Mouse (Mus musculus) lung, embryonic 14.5 days (tissue): Measurements from ENCODE around the gene Nmur1. TPM values are rescaled to one million over a fixed set of nuclear protein-coding genes. Genes with fewer than 3 reads are reported as not detected.

Source experiments
- ATAC-seq: fragments of 200-750 bp; cut with Nextera tagmentation; 2 replicates; pipeline ENCODE4 v1.8.0; 2017; ENCODE audit warnings: mild to moderate bottlenecking, moderate TSS enrichment, moderate library complexity; ENCODE audit not compliant: insufficient read depth
- DNase-seq: peaks from one replicate; pipeline ENCODE4 v3.0.0-alpha.2; 2015
- H3K27ac ChIP-seq: fragments of 300-500 bp; sonication (generic); 2 replicates; pipeline ENCODE4 v1.5.1; 2014; ENCODE audit warnings: low read depth, mild to moderate bottlenecking, moderate library complexity
- H3K27me3 ChIP-seq: fragments of 300-500 bp; sonication (generic); 2 replicates; pipeline ENCODE4 v1.6.1; 2014; ENCODE audit warnings: low read length, control low read depth; ENCODE audit not compliant: insufficient read depth
- H3K36me3 ChIP-seq: fragments of 300-500 bp; sonication (generic); 2 replicates; pipeline ENCODE4 v1.6.1; 2014; ENCODE audit warnings: control low read depth; ENCODE audit not compliant: insufficient read depth
- H3K4me1 ChIP-seq: fragments of 300-500 bp; sonication (generic); 2 replicates; pipeline ENCODE4 v1.6.1; 2014; ENCODE audit warnings: antibody characterized with exemption, control low read depth; ENCODE audit not compliant: insufficient read depth
- H3K4me2 ChIP-seq: fragments of 300-500 bp; sonication (generic); 2 replicates; pipeline ENCODE4 v1.6.1; 2014; ENCODE audit warnings: mild to moderate bottlenecking
- H3K4me3 ChIP-seq: fragments of 300-500 bp; sonication (generic); 2 replicates; pipeline ENCODE4 v1.5.1; 2014; ENCODE audit warnings: low read depth, low read length
- H3K9ac ChIP-seq: fragments of 300-500 bp; sonication (generic); 2 replicates; pipeline ENCODE4 v1.6.1; 2014
- H3K9me3 ChIP-seq: fragments of 300-500 bp; sonication (generic); 2 replicates; pipeline ENCODE4 v1.6.1; 2016; ENCODE audit warnings: low read depth, low read length, control low read depth
- CTCF ChIP-seq: IDR thresholded peaks from 2 replicates; pipeline ENCODE4 v1.5.1; 2016; ENCODE audit warnings: antibody characterized with exemption, low read depth
- WGBS: fragments of 180-500 bp; shearing (Covaris S2); extraction: QIAGEN DNeasy Blood & Tissue Kit; methylation state at CpG from one replicate; pipeline ENCODE4 v1.1.7; 2014; 5-methylcytosine and 5-hydroxymethylcytosine counted together
- polyA plus RNA-seq: library from polyadenylated mRNA; unstranded; fragments of >200 nt; fragmentation: Nextera tagmentation; extraction: Ambion mirVana; gene quantifications from 2 replicates; pipeline ENCODE4 v1.2.1, GENCODE M21; 2014

Gene Nmur1
- polyA plus RNA-seq, 1 experiment from 2014 or later: not detected

- Histone ChIP-seq H3K4me3 (no peak overlapping the region), H3K27me3 (no peaks in the 10 kb centered on the region), H3K9me3 (no peaks in the 10 kb centered on the region), H3K27ac (no peak overlapping the region), H3K4me1 (peaks cover 12% of the 10 kb centered on the region; the same call in 1 of the 2 replicates), H3K36me3 (no peaks in the 10 kb centered on the region), H3K4me2 (no peak overlapping the region), H3K9ac (no peak overlapping the region)
- no peak for TF ChIP-seq CTCF
- no peak for ATAC-seq
- WGBS: 88% methylated on average over 8 of the region's 8 CpGs
- DNase-seq: no peak
Measured at GRCm38 (mm10) chr1:86467416-86467815, 41.4 kb upstream of the Nmur1 start.

DNA sequence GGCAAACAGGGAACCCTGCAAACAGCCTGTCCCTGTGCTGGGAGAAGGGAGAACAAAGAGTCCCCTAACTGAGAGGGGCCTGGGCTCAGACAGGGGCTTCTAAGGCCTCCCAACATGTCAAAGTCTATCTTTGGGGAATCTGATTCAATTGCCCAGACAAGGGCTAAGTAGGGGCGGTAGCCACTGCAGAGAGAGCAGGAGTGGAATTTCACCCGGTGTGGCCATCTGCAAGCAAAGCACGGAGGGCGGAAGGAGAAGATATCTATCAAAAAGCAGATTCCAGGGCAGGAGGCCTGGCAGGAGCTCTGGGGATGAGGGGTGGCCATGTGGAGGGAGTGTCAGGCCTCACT is 38.8 kb upstream of the Nmur1 start:
- WGBS: 36% methylated on average over 4 of the region's 4 CpGs
- peak overlapping the region; percentile 90 for H3K27ac ChIP-seq
- no peak for TF ChIP-seq CTCF
- DNase-seq (no peak), ATAC-seq (no peak)
- no peak overlapping the region for H3K4me2 ChIP-seq
- no peak overlapping the region for H3K4me3 ChIP-seq
- H3K9ac ChIP-seq: peak overlapping the region; percentile 16; the same call in 1 of the 2 replicates
- no peaks in the 10 kb centered on the region for H3K9me3 ChIP-seq
- no peaks in the 10 kb centered on the region for H3K27me3 ChIP-seq
- peaks cover 5% of the 10 kb centered on the region; the same call in 1 of the 2 replicates for H3K4me1 ChIP-seq
- H3K36me3 ChIP-seq: no peaks in the 10 kb centered on the region

DNA sequence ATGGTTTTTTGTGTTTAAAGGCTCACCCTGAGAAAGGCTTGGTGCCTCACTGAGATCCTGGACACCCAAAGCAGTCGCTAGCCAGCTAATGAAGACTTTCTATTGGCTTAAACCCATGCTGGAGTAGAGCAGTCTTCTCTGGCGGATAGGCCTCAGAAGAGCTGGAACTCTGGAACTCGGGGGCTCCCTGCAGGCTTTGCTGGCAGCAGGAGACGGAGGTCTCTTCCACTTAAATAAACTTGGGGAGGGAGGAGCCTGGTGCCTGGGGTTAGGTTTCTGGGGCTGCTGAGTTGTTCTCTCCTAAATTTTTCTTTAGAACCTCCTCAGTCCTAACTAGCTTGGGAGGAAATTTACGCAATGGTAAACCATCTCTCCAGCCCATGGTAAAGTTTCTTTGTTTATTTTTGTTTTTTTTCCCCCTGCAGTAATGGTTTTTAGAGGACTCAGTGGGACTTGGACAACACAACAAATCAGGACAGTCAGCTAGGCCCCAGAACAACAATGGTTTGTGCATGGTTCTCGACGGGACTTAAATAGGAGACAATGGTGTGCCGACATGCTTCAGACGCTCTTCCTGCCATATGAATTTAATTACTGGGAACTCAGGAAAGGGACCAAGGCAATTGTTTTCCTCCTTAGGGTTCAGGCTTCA is 38.3 kb upstream of the Nmur1 start:
- no peak for ATAC-seq
- WGBS: 50% methylated on average over 9 of the region's 9 CpGs
- H3K36me3 ChIP-seq: no peaks in the 10 kb centered on the region
- no peak for TF ChIP-seq CTCF
- peak overlapping the region; percentile 16; the same call in 1 of the 2 replicates for H3K9ac ChIP-seq
- no peak overlapping the region for H3K4me2 ChIP-seq
- H3K9me3 ChIP-seq: no peaks in the 10 kb centered on the region
- DNase-seq: no peak
- peak overlapping the region; percentile 90 for H3K27ac ChIP-seq
- no peak overlapping the region for H3K4me3 ChIP-seq
- no peaks in the 10 kb centered on the region for H3K27me3 ChIP-seq
- H3K4me1 ChIP-seq: peaks cover 5% of the 10 kb centered on the region; the same call in 1 of the 2 replicates

DNA sequence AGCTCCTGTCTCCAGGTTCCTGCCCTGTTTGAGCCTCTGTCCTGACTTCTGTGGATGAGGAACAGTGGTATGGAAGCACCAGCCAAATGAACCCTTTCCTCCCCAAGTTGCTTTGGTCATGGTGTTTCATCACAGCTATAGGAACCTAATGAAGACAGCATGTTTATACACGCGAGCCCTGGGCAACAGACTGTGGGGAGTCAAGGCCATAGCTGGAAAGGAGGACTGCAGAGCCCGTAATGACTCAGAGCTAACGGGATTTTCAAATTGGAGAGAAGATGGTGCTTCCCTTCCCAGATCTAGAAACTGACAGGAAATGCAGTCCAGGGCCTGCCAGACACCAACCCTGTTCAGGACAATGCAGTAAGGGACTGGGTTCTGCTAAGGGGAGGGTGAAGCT is 33.3 kb upstream of the Nmur1 start:
- H3K4me3 ChIP-seq: no peak overlapping the region
- no peak overlapping the region for H3K27ac ChIP-seq
- WGBS: 63% methylated on average over 4 of the region's 4 CpGs
- H3K9me3 ChIP-seq: no peaks in the 10 kb centered on the region
- no peak for TF ChIP-seq CTCF
- H3K9ac ChIP-seq: no peak overlapping the region
- H3K4me1 ChIP-seq: peaks cover under 1% of the 10 kb centered on the region; the same call in 1 of the 2 replicates
- DNase-seq (no peak), ATAC-seq (no peak)
- no peak overlapping the region for H3K4me2 ChIP-seq
- no peaks in the 10 kb centered on the region for H3K36me3 ChIP-seq
- H3K27me3 ChIP-seq: no peaks in the 10 kb centered on the region

DNA sequence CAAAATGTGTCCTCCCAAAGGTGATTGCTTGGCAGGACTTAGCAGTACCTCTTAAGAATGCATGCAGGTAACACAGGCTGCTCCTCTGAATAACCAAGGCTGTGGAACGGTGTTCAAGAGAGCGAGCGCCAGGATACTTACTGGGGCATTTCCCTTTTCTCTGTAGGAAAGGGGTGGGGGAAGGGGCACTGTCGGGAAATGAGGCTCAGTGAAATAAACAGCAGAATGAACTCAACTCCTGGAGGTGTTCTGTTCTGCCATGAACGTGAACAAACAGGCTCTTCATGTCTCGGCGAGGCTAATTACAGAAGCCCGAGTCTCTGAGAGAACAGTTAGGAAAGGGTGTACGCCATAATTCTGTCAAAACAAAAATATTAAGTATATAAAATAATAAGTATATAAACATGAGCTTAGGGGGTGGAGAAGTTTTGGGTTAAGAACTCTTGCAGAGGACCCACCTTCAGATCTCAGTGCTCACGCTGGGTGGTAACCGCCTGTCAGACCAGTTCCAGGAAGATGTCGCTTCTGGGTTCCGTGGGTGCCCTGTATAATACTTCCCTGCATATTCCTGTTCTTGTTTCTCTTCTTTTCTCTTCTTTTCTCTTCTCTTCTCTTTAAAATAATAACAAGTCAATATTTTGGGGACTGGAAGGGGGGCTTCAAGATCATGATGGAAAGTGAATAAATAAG is 31.0 kb upstream of the Nmur1 start:
- H3K9ac ChIP-seq: no peak overlapping the region
- H3K27me3 ChIP-seq: no peaks in the 10 kb centered on the region
- no peaks in the 10 kb centered on the region for H3K36me3 ChIP-seq
- no peaks in the 10 kb centered on the region for H3K4me1 ChIP-seq
- TF ChIP-seq CTCF: no peak
- no peak for ATAC-seq
- no peak overlapping the region; the same call in 1 of the 2 replicates for H3K27ac ChIP-seq
- H3K4me3 ChIP-seq: no peak overlapping the region
- DNase-seq: no peak
- H3K4me2 ChIP-seq: no peak overlapping the region
- H3K9me3 ChIP-seq: no peaks in the 10 kb centered on the region
- 43% methylated on average over 13 of the region's 13 CpGs for WGBS

GRCm38 (mm10) chr1:86452713-86453112 is 26.7 kb upstream of the Nmur1 start:
- Histone ChIP-seq H3K4me3 (no peak overlapping the region), H3K36me3 (no peaks in the 10 kb centered on the region), H3K4me1 (peaks cover 6% of the 10 kb centered on the region), H3K27ac (no peak overlapping the region), H3K27me3 (no peaks in the 10 kb centered on the region), H3K4me2 (no peak overlapping the region), H3K9ac (no peak overlapping the region), H3K9me3 (no peaks in the 10 kb centered on the region)
- TF ChIP-seq CTCF: no peak
- 56% methylated on average over 5 of the region's 5 CpGs for WGBS
- ATAC-seq: no peak
- DNase-seq: no peak

DNA sequence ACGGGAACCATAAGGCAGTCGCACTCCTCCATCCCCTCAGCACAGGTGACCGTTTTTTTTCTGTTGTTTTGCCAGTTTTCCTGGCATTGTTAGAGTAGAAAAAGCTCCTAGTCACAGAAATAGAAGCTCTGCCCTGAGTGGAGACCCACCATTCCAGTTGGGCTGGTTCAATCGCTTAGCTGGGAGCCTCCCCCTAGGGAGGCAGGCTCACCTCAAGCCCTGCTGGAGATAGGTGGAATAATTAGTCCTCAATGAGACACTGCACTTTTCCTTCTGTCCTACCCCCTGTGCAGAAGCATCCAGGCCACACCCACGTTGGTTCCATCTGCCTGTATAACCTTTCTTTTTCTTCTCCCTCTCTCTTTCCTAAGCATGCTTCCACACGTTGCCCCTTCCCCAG is 23.9 kb upstream of the Nmur1 start:
- H3K9me3 ChIP-seq: no peaks in the 10 kb centered on the region
- 43% methylated on average over 6 of the region's 6 CpGs for WGBS
- ATAC-seq: peak; percentile 48; the same call in 1 of the 2 replicates

More for the DNA sequence above, 23.9 kb upstream of the Nmur1 start:
- no peak overlapping the region for H3K9ac ChIP-seq
- peaks cover 13% of the 10 kb centered on the region for H3K4me1 ChIP-seq
- H3K4me3 ChIP-seq: no peak overlapping the region
- H3K4me2 ChIP-seq: no peak overlapping the region
- no peaks in the 10 kb centered on the region for H3K36me3 ChIP-seq
- peak; percentile 74 for DNase-seq
- H3K27me3 ChIP-seq: no peaks in the 10 kb centered on the region
- no peak overlapping the region for H3K27ac ChIP-seq
- peak; percentile 36 for TF ChIP-seq CTCF
